Mouse (Mus musculus) hindbrain, embryonic 15.5 days (tissue): ENCODE measurements at regions not wholly inside any gene's neighbourhood (a gene's known extent, or its start where the extent isn't known, plus 50 kb on each side); places are given as distances from the start of the nearest gene placed in this dataset.

ENCODE experiments used
- ATAC-seq: fragments of 200-750 bp; cut with Nextera tagmentation; 2 replicates; pipeline ENCODE4 v1.8.0; 2017; ENCODE audit warnings: low read depth, moderate number of reproducible peaks, moderate TSS enrichment; ENCODE audit not compliant: low FRiP score
- H3K27ac ChIP-seq: fragments of 300-500 bp; sonication (generic); replicated peaks from 2 replicates; pipeline ENCODE4 v1.5.1; 2015; ENCODE audit warnings: mild to moderate bottlenecking, inconsistent platforms
- H3K27me3 ChIP-seq: fragments of 300-500 bp; sonication (generic); 2 replicates; pipeline ENCODE4 v1.6.1; 2015; ENCODE audit warnings: control low read depth, inconsistent platforms
- H3K36me3 ChIP-seq: fragments of 300-500 bp; sonication (generic); 2 replicates; pipeline ENCODE4 v1.6.1; 2015; ENCODE audit warnings: control low read depth, inconsistent platforms
- H3K4me1 ChIP-seq: fragments of 300-500 bp; sonication (generic); replicated peaks from 2 replicates; pipeline ENCODE4 v1.6.1; 2015; ENCODE audit warnings: control low read depth, inconsistent platforms
- H3K4me2 ChIP-seq: fragments of 300-500 bp; sonication (generic); 2 replicates; pipeline ENCODE4 v1.6.1; 2015; ENCODE audit warnings: moderate library complexity, mild to moderate bottlenecking, inconsistent platforms
- H3K4me3 ChIP-seq: fragments of 300-500 bp; sonication (generic); 2 replicates; pipeline ENCODE4 v1.5.1; 2015; ENCODE audit warnings: mild to moderate bottlenecking, inconsistent platforms
- H3K9ac ChIP-seq: fragments of 300-500 bp; sonication (generic); 2 replicates; pipeline ENCODE4 v1.6.1; 2015; ENCODE audit warnings: inconsistent platforms
- H3K9me3 ChIP-seq: fragments of 300-500 bp; sonication (generic); 2 replicates; pipeline ENCODE4 v1.6.1; 2016; ENCODE audit warnings: control low read depth, inconsistent platforms
- WGBS: fragments of 180-500 bp; shearing (Covaris S2); methylation state at CpG from one replicate; pipeline ENCODE4 v1.1.7; 2015; 5-methylcytosine and 5-hydroxymethylcytosine counted together

GRCm38 (mm10) chr3:74945137-74945536, 219.7 kb downstream of the Zbbx start:
- no peaks in the 10 kb centered on the region for H3K27me3 ChIP-seq
- H3K4me1 ChIP-seq, result no peaks in the 10 kb centered on the region
- H3K4me2 ChIP-seq, result no peak overlapping the region
- WGBS, result 82% methylated on average over 1 of the region's 1 CpGs
- no peaks in the 10 kb centered on the region for H3K9me3 ChIP-seq
- ATAC-seq, result no peak
- no peak overlapping the region for H3K4me3 ChIP-seq
- H3K9ac ChIP-seq, result no peak overlapping the region
- no peak overlapping the region for H3K27ac ChIP-seq
- H3K36me3 ChIP-seq, result no peaks in the 10 kb centered on the region

GRCm38 (mm10) chr3:74921210-74921609, 243.6 kb downstream of the Zbbx start:
- H3K4me2 ChIP-seq, result no peak overlapping the region
- H3K27ac ChIP-seq, result no peak overlapping the region
- H3K4me1 ChIP-seq, result peaks cover 6% of the 10 kb centered on the region; the same call in 1 of the 2 replicates
- H3K4me3 ChIP-seq, result no peak overlapping the region
- no peaks in the 10 kb centered on the region for H3K9me3 ChIP-seq
- no peak overlapping the region for H3K9ac ChIP-seq
- H3K36me3 ChIP-seq, result no peaks in the 10 kb centered on the region
- 60% methylated on average over 2 of the region's 2 CpGs for whole genome bisulfite sequencing
- H3K27me3 ChIP-seq, result no peaks in the 10 kb centered on the region
- peak; percentile 56 for ATAC-seq

- Histone ChIP-seq H3K9me3 (no peaks in the 10 kb centered on the region), H3K9ac (no peak overlapping the region), H3K27ac (no peak overlapping the region), H3K4me3 (no peak overlapping the region), H3K4me1 (peaks cover 6% of the 10 kb centered on the region; the same call in 1 of the 2 replicates), H3K36me3 (no peaks in the 10 kb centered on the region), H3K27me3 (no peaks in the 10 kb centered on the region), H3K4me2 (no peak overlapping the region)
- WGBS, result 46% methylated on average over 5 of the region's 5 CpGs
- peak; percentile 79 for ATAC-seq
Measured at GRCm38 (mm10) chr3:74920512-74921178, 244.2 kb downstream of the Zbbx start.

- H3K4me2 ChIP-seq, result no peak overlapping the region
- no peaks in the 10 kb centered on the region for H3K4me1 ChIP-seq
- no peaks in the 10 kb centered on the region for H3K27me3 ChIP-seq
- H3K9ac ChIP-seq, result no peak overlapping the region
- H3K9me3 ChIP-seq, result no peaks in the 10 kb centered on the region
- ATAC-seq, result no peak
- H3K27ac ChIP-seq, result no peak overlapping the region
- H3K4me3 ChIP-seq, result no peak overlapping the region
- no peaks in the 10 kb centered on the region for H3K36me3 ChIP-seq
Measured at GRCm38 (mm10) chr3:74904177-74904576, 260.7 kb downstream of the Zbbx start.
